Mouse (Mus musculus): ENCODE measurements at regions not wholly inside any gene's neighbourhood (a gene's known extent, or its start where the extent isn't known, plus 50 kb on each side); places are given as distances from the start of the nearest gene placed in this dataset.

GRCm38 (mm10) chrX:146428506-146428905 is 533.8 kb upstream of the Htr2c start:
- in situ Hi-C loops (cut with MboI, MseI) = no loop called here

DNA sequence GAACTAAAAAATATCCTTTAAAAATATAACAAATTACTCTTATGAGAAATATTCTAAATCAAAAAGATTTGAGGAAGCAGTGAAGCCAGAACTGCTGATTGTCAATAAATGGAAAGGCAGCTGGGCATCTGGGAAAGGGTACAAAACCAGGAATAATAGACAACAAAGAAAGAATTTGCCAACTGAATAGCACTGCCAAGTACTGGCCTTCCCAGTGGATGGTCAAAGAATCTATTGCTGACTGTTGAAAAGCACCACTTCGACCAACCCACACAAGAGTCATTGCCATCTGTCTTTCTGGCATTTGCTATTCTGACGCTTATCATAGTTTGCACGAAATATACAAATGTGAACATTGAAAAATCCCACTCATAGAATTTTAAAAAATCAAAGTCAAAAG is 502.4 kb upstream of the Htr2c start:
- in situ Hi-C loops (cut with MboI, MseI) = no loop called here

- in situ Hi-C loops (cut with MboI, MseI) = no loop called here
These were observed 484.7 kb upstream of the Htr2c start for GRCm38 (mm10) chrX:146477581-146477980.

DNA sequence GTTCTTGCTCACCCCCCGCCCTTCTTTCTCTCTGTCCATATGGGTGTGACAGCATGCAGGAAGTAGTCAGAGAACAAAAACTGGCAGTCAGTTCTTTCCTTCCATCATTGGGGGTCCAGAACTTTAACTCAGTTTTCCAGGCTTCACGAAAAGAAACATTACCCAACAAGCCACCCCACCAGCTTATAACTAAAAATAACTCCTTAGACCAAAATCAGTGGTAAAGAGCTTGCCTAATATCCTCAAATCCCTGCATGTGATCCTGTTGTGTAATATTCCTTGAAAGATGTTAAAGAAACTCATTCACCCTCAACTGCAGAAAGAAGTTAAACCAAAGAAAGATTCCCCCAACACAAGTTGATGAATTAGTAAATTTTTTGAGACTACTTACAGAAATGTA is 449.8 kb upstream of the Htr2c start:
- in situ Hi-C loops (cut with MboI, MseI) = no loop called here

- in situ Hi-C loops (cut with MboI, MseI) = no loop called here
These were observed 449.1 kb upstream of the Htr2c start for GRCm38 (mm10) chrX:146513261-146513660.

DNA sequence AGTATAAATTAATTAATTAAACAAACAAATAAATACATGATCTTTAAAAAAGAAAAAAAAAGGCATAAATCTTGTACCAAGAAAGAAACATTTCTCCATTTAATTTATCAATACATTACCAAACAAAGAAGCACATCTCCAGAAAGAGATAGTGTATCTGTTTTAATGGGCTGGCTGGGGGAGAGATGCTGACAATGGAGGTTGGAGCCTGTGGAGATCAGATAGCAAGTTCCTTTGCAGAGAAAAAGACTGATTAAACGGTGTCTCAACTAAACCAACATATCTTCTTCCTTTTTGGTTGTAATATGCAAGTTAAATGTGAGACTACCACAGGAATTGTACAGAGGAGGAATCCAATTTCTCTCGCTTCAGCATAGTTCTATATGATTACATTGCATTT is 433.5 kb upstream of the Htr2c start:
- in situ Hi-C loops (cut with MboI, MseI) = no loop called here

- in situ Hi-C loops (cut with MboI, MseI) = loop anchor here (5.0 kb wide), 1 partner anchor 59 kb away; no protein-coding TSS in a partner anchor
These were observed 424.5 kb upstream of the Htr2c start for GRCm38 (mm10) chrX:146537811-146538210.

- in situ Hi-C loops (cut with MboI, MseI) = no loop called here
These were observed 403.7 kb upstream of the Htr2c start for GRCm38 (mm10) chrX:146558606-146559005.
